Mouse (Mus musculus): Measurements from ENCODE around the gene Pbx2. TPM values are rescaled to one million over a fixed set of nuclear protein-coding genes. Genes with fewer than 3 reads are reported as not detected.

Gene Pbx2
- total and polyA plus RNA-seq, 2 experiments from 2014 or later, result 5.9 to 75.2 TPM

DNA sequence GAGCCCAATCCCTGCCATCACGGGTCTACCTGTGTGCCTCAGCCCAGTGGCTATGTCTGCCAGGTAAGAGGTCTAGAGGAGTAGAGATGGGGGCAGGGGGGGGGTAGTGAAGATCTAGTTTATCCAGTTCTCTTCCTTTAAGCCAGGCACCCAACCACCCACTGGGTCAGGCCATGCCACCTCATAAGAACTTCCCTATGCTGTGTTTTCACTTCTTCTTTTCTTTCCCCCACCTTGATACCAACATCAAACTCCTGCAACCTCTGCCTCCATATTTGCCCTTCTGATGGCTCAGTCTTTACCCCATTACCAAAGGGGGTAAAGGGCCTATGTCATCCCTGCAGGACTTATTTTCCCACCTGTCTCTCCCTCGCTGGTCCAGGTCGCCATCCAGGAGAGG, 13.0 kb upstream of the Pbx2 start:
- ATAC-seq (no peak), DNase-seq (no peak)
- H3K27me3 ChIP-seq (ENCODE audit: insufficient read depth, low read length), result no peaks in the 10 kb centered on the region
- 83% methylated on average over 3 of the region's 3 CpGs for WGBS
- no peaks in the 10 kb centered on the region for H3K36me3 ChIP-seq (ENCODE audit: insufficient read depth)
- H3K4me2 ChIP-seq (ENCODE audit: low read depth), result no peak overlapping the region
- H3K4me1 ChIP-seq (ENCODE audit: insufficient read depth), result no peaks in the 10 kb centered on the region
- no peak overlapping the region for H3K27ac ChIP-seq (ENCODE audit: low read depth, low read length)
- no peak for TF ChIP-seq CTCF (IDR thresholded peaks at IDR 0.05; ENCODE audit: low read depth)
- H3K9me3 ChIP-seq (ENCODE audit: low read length), result no peaks in the 10 kb centered on the region
- no peak overlapping the region for H3K4me3 ChIP-seq (ENCODE audit: low read depth, low read length)
- H3K9ac ChIP-seq, result no peak overlapping the region

DNA sequence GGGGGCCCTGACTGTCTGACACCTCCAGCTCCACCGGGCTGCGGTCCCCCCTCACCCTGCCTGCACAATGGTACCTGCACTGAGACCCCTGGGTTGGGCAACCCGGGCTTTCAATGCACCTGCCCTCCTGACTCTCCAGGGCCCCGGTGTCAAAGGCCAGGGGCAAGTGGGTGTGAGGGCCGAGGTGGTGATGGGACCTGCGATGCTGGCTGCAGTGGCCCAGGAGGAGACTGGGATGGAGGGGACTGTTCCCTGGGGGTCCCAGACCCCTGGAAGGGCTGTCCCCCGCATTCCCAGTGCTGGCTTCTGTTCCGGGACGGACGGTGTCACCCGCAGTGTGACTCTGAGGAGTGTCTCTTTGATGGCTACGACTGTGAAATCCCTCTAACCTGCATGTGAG, 8.5 kb upstream of the Pbx2 start:
- 91% methylated on average over 12 of the region's 12 CpGs for WGBS
- TF ChIP-seq CTCF (IDR thresholded peaks at IDR 0.05; ENCODE audit: low read depth), result no peak
- no peak overlapping the region for H3K9ac ChIP-seq
- ATAC-seq (no peak), DNase-seq (no peak)
- no peaks in the 10 kb centered on the region for H3K27me3 ChIP-seq (ENCODE audit: insufficient read depth, low read length)
- H3K9me3 ChIP-seq (ENCODE audit: low read length), result no peaks in the 10 kb centered on the region
- peaks cover 9% of the 10 kb centered on the region for H3K4me1 ChIP-seq (ENCODE audit: insufficient read depth)
- H3K4me3 ChIP-seq (ENCODE audit: low read depth, low read length), result no peak overlapping the region
- no peak overlapping the region for H3K27ac ChIP-seq (ENCODE audit: low read depth, low read length)
- no peak overlapping the region for H3K4me2 ChIP-seq (ENCODE audit: low read depth)
- H3K36me3 ChIP-seq (ENCODE audit: insufficient read depth), result no peaks in the 10 kb centered on the region

DNA sequence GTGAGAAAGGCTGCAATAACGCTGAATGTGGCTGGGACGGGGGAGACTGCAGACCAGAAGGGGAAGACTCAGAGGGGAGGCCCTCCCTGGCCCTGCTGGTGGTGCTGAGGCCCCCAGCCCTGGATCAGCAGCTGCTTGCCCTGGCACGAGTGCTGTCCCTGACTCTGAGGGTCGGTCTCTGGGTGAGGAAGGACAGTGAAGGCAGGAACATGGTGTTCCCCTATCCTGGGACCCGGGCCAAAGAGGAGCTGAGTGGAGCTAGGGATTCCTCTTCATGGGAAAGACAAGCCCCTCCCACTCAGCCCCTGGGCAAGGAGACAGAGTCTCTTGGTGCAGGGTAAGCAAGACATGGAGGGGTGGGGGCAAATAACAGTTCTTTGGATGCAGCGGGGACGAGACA, 7.7 kb upstream of the Pbx2 start:
- Histone ChIP-seq H3K4me3 (ENCODE audit: low read depth, low read length) (no peak overlapping the region), H3K4me1 (ENCODE audit: insufficient read depth) (peaks cover 16% of the 10 kb centered on the region), H3K9me3 (ENCODE audit: low read length) (no peaks in the 10 kb centered on the region), H3K9ac (no peak overlapping the region), H3K27ac (ENCODE audit: low read depth, low read length) (no peak overlapping the region), H3K4me2 (ENCODE audit: low read depth) (no peak overlapping the region), H3K36me3 (ENCODE audit: insufficient read depth) (no peaks in the 10 kb centered on the region), H3K27me3 (ENCODE audit: insufficient read depth, low read length) (no peaks in the 10 kb centered on the region)
- DNase-seq (no peak), ATAC-seq (no peak)
- no peak for TF ChIP-seq CTCF (IDR thresholded peaks at IDR 0.05; ENCODE audit: low read depth)
- 51% methylated on average over 7 of the region's 7 CpGs for WGBS

DNA sequence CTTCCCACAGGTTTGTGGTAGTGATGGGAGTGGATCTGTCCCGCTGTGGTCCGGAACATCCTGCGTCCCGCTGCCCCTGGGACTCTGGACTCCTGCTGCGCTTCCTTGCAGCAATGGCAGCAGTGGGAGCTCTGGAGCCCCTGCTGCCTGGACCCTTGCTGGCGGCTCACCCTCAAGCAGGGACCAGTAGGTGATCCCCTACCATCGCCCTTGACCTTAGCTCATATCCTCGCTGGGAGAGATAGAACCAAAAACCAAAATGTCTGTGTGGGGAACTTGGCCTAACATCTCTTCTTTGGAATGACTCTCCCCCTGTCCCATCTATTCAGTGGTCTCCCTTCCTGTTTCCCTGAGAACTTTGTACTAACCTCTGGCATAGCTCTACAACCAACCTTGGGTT, 7.2 kb upstream of the Pbx2 start:
- H3K27me3 ChIP-seq (ENCODE audit: insufficient read depth, low read length), result no peaks in the 10 kb centered on the region
- no peak overlapping the region for H3K4me3 ChIP-seq (ENCODE audit: low read depth, low read length)
- H3K9me3 ChIP-seq (ENCODE audit: low read length), result no peaks in the 10 kb centered on the region
- ATAC-seq (no peak), DNase-seq (no peak)
- peaks cover 17% of the 10 kb centered on the region for H3K4me1 ChIP-seq (ENCODE audit: insufficient read depth)
- no peaks in the 10 kb centered on the region for H3K36me3 ChIP-seq (ENCODE audit: insufficient read depth)
- no peak overlapping the region for H3K27ac ChIP-seq (ENCODE audit: low read depth, low read length)
- TF ChIP-seq CTCF (IDR thresholded peaks at IDR 0.05; ENCODE audit: low read depth), result no peak
- H3K9ac ChIP-seq, result no peak overlapping the region
- no peak overlapping the region for H3K4me2 ChIP-seq (ENCODE audit: low read depth)
- WGBS, result 94% methylated on average over 8 of the region's 8 CpGs

DNA sequence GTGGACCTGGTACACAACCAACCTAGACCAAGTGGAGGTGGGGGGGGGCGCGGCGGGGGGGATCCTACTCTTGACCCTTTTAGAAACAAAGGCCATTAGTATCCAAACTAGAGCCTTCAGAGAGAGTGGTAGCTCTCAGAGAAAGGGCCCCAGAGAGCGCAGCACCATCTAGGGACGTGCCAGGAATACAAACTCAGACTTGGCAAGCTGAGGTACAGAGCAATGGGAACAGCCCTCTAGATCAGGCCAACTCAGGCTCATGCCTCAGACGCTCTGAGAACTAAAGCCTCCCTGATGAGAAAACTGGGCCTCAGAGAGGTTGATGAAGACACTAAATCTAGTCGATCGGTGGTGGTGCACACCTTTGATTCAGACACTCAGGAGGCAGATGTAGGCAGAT, 5.9 kb upstream of the Pbx2 start:
- Histone ChIP-seq H3K27ac (ENCODE audit: low read depth, low read length) (no peak overlapping the region), H3K9ac (no peak overlapping the region), H3K9me3 (ENCODE audit: low read length) (no peaks in the 10 kb centered on the region), H3K36me3 (ENCODE audit: insufficient read depth) (no peaks in the 10 kb centered on the region), H3K4me2 (ENCODE audit: low read depth) (no peak overlapping the region), H3K27me3 (ENCODE audit: insufficient read depth, low read length) (no peaks in the 10 kb centered on the region), H3K4me1 (ENCODE audit: insufficient read depth) (peaks cover 17% of the 10 kb centered on the region), H3K4me3 (ENCODE audit: low read depth, low read length) (no peak overlapping the region)
- no peak for DNase-seq
- no peak for ATAC-seq
- no peak for TF ChIP-seq CTCF (IDR thresholded peaks at IDR 0.05; ENCODE audit: low read depth)
- 85% methylated on average over 8 of the region's 8 CpGs for WGBS

DNA sequence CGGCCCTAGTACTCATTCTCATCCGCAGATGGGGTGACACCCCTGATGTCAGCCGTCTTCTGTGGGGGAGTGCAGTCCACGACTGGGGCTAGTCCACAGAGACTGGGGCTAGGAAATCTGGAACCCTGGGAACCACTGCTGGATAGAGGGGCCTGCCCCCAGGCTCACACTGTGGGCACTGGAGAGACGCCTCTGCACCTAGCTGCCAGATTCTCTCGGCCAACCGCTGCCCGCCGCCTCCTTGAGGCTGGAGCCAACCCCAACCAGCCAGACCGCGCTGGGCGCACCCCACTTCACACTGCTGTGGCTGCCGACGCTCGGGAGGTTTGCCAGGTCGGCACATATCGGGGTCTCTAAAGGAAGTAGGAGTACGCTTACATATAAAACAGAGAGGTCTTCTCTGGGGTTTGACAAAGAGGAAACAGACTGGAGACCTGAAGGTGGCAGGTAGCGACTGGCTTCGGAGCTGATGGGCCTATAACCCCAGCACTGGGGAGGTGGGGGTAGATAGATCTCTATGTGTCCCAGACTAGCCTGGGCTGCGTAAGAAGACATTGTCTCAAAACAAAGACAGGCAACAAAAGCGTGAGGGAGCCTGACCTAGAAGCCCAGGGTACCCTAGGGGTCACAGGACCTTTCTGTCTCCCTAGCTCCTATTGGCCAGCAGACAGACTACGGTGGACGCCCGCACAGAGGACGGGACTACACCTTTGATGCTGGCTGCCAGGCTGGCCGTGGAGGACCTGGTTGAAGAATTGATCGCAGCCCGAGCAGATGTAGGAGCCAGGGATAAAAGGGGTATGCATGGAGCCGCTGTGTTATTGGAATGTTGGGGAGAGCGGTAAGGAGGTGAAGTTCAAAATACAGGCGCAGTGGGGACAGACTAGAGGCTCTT, 4.9 kb upstream of the Pbx2 start:
- no peaks in the 10 kb centered on the region for H3K36me3 ChIP-seq (ENCODE audit: insufficient read depth)
- peaks cover 20% of the 10 kb centered on the region for H3K4me1 ChIP-seq (ENCODE audit: insufficient read depth)
- TF ChIP-seq CTCF (IDR thresholded peaks at IDR 0.05; ENCODE audit: low read depth), result no peak
- H3K9ac ChIP-seq, result peak overlapping the region; percentile 87
- DNase-seq (peak; percentile 60), ATAC-seq (no peak; the same call in 1 of the 2 replicates)
- H3K27ac ChIP-seq (ENCODE audit: low read depth, low read length), result peak overlapping the region; percentile 99
- H3K9me3 ChIP-seq (ENCODE audit: low read length), result no peaks in the 10 kb centered on the region
- H3K27me3 ChIP-seq (ENCODE audit: insufficient read depth, low read length), result no peaks in the 10 kb centered on the region
- WGBS, result 12% methylated on average over 32 of the region's 32 CpGs
- peak overlapping the region; percentile 98 for H3K4me2 ChIP-seq (ENCODE audit: low read depth)
- H3K4me3 ChIP-seq (ENCODE audit: low read depth, low read length), result peak overlapping the region; percentile 69

DNA sequence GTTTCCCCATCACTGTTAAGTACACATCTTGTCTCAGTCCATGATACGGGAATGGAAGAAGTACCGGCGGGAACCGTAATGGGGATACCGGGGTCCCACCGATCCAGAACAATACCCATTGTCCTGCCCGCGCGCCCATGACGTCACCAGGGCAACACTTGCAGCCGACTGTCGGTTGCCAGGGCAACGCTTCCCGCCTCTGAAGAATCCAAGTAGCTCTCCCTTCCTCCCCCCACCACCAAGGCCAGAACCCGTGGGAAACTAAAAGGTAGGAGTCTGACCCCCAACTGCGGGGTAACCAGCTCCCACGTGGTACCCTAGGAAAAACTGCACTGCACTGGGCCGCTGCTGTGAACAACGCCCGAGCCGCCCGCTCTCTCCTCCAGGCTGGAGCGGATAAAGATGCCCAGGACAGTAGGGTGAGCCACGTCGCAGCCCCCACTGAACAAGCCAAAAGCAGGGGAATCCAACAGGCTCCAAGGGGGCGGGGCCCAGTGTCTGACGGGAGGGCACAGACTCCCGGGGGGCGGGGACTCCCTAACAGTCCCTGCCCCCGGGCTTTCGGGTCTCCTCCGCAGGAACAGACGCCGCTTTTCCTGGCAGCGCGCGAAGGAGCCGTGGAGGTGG, 4.2 kb upstream of the Pbx2 start:
- Histone ChIP-seq H3K4me1 (ENCODE audit: insufficient read depth) (peaks cover 25% of the 10 kb centered on the region), H3K4me3 (ENCODE audit: low read depth, low read length) (peak overlapping the region; percentile 69), H3K36me3 (ENCODE audit: insufficient read depth) (no peaks in the 10 kb centered on the region), H3K9me3 (ENCODE audit: low read length) (no peaks in the 10 kb centered on the region), H3K9ac (peak overlapping the region; percentile 87), H3K4me2 (ENCODE audit: low read depth) (peak overlapping the region; percentile 98), H3K27ac (ENCODE audit: low read depth, low read length) (peak overlapping the region; percentile 99), H3K27me3 (ENCODE audit: insufficient read depth, low read length) (no peaks in the 10 kb centered on the region)
- ATAC-seq (peak; percentile 80), DNase-seq (peak; percentile 94)
- WGBS, result under 1% methylated on average over 38 of the region's 38 CpGs
- no peak for TF ChIP-seq CTCF (IDR thresholded peaks at IDR 0.05; ENCODE audit: low read depth)
